Mouse (Mus musculus) CH12.LX (cell line): Measurements from ENCODE around the gene Zbtb37.

Source experiments
- CHD1 ChIP-seq: IDR thresholded peaks from 2 replicates; pipeline ENCODE4 v1.6.1; 2012; ENCODE audit warnings: low read depth, low read length, improper control_type of control experiment, inconsistent platforms
- CTCF ChIP-seq, 2 experiments: IDR thresholded peaks in 1 of 2; conservative IDR thresholded peaks in 1 of 2; 2 replicates each; pipeline ENCODE4 v1.5.1; 2011 to 2012; ENCODE audit warnings: low read depth in 2 of 2, low read length in 2 of 2, improper control_type of control experiment in 1 of 2, inconsistent platforms in 1 of 2, mild to moderate bottlenecking in 1 of 2, moderate library complexity in 1 of 2
- KAT2A ChIP-seq: IDR thresholded peaks from 2 replicates; pipeline ENCODE4 v1.6.1; 2012; ENCODE audit warnings: low read length, improper control_type of control experiment, inconsistent platforms; ENCODE audit not compliant: insufficient replicate concordance
- NELFE ChIP-seq: IDR thresholded peaks from 2 replicates; pipeline ENCODE4 v1.6.1; 2011; ENCODE audit warnings: low read depth, low read length, improper control_type of control experiment

- no peak for TF ChIP-seq CTCF (conservative IDR thresholded peaks at IDR 0.05 in 1 of 2, IDR thresholded peaks at IDR 0.05 in 1 of 2; ENCODE audit: low read depth in 2 of 2, low read length in 2 of 2)
- no peak for TF ChIP-seq KAT2A
- no peak for TF ChIP-seq NELFE
- TF ChIP-seq CHD1: no peak
Measured at GRCm38 (mm10) chr1:161046972-161047371, 12.3 kb upstream of the Zbtb37 start.
